Mouse (Mus musculus) T-helper 17 cell (primary cell): ENCODE measurements around the gene Cfap57.

ENCODE experiments used
- in situ Hi-C, 2 experiments: fragments of 300-600 bp; cut with MboI, MseI; formaldehyde crosslinking; loops; 1 replicate in 1 of 2; 2 replicates in 1 of 2; pipeline ENCODE4 v1.15.1; 2025; ENCODE audit warnings: high pct_unique_total_duplicates in 2 of 2

The Cfap57 gene

DNA sequence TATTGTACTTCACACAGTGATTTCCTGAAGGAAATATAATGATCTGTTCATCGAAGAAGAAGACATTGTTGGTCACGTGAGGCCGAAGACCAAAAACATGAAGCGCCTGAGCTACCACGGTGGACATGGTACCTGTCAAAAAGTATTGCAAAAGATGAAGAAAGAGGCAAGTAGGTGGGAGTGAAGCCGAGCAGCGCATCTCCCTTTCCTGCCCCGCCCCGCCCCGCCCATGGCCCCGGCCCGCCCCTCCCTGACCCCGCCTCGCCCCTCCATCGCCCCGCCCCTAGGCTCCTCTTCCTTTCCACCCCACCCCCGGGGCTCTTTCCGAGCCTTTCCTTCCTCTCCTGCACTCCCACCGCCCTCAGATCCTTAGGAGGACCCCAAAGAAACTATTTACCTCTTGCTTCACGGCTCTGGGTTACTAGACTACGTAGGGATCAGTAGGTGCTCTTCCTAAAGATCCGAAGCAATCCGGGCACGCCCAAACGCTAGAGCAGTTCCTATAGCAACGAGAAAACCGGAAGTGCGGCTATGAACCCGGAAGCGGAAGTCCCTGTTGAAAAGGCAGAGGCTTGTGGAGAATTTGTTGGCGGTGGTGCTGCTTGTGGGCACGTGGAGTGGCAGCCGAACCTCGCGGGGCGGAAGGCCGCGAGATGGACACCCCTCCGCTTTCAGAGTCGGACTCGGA is at the start of gene Cfap57, which contains the start of gene Ebna1bp2:
TSS of gene Cfap57 (minus strand) at position 499 of the 688 bp plus-strand sequence.
TSS of gene Ebna1bp2 (plus strand) at position 521 of the 688 bp plus-strand sequence.
- in situ Hi-C loops, result loop anchor here (5.0 to 10.0 kb wide), 2 partner anchors 692 to 1454 kb away; no protein-coding TSS in a partner anchor

GRCm38 (mm10) chr4:118658652-118659051 is 38.1 kb upstream of the Cfap57 start, which contains the start of gene Olfr62:
TSS of gene Olfr62 (plus strand) at chr4:118658952.
- in situ Hi-C loops, result loop anchor here in 1 of 2 experiments (10.0 kb wide), 1 partner anchor 506 kb away; no protein-coding TSS in a partner anchor

DNA sequence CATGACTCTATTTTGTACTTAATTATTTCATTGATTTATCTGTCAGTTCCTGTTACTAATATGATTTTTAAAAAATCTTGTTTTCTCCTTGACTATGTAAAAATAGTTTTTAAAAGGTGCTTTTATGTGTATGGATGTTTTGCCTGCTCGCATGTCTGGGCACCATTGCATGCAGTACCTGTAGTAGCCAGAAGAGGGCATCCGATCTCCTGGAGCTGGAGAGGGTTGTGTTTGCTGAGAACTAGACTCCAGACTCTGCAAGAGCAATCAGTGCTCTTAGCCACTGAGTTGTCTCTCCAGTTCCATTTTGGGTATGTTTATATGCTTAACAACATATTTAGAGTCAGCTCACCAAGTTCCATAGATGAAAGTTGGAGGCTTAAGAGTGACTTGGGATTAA is 24.7 kb upstream of the Cfap57 start:
- in situ Hi-C loops, result no loop called here

- in situ Hi-C loops, result no loop called here
Measured at GRCm38 (mm10) chr4:118642346-118643190, 22.0 kb upstream of the Cfap57 start.

- in situ Hi-C loops, result no loop called here
Measured at GRCm38 (mm10) chr4:118630261-118630660, 9.7 kb upstream of the Cfap57 start.

DNA sequence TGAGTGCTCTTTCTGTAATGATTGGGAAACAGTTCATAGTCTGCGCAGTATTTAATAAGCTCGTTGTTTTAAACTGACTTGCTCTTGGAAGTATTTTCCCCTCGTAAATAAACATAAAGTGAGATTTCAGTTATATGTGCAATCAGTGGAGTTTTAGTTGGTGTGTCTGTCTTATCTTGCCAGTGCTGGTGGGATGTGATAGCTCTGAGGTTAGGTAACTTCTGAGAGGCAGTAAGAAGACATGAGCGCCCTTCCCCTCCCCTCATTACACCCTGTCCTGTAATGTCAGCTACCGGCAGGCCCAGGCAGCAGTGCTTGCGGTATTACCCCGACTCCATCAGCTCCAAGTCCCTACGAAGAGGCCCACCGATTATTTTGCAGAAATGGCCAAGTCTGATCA is 1.2 kb upstream of the Cfap57 start:
- in situ Hi-C loops, result loop anchor here (5.0 to 10.0 kb wide), 2 partner anchors 691 to 1453 kb away; no protein-coding TSS in a partner anchor

DNA sequence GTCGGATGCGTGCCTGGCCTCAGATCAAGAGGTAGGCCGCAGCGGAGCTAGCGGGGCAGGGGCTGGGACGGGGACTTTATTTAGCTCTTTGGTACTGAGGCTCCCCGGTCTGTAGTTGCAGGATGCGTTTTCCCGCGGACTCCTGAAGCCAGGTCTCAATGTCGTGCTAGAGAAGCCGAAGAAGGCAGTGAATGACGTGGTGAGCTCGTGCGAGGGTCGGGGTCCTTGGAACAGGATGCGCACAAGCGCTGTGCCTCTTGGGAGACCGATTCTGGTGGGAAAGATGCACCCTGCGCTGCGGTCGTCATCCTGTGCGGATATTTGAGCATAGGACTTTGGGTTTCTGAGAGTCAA is 367 bp upstream of the Cfap57 start:
- in situ Hi-C loops, result loop anchor here (5.0 to 10.0 kb wide), 2 partner anchors 691 to 1454 kb away; no protein-coding TSS in a partner anchor

DNA sequence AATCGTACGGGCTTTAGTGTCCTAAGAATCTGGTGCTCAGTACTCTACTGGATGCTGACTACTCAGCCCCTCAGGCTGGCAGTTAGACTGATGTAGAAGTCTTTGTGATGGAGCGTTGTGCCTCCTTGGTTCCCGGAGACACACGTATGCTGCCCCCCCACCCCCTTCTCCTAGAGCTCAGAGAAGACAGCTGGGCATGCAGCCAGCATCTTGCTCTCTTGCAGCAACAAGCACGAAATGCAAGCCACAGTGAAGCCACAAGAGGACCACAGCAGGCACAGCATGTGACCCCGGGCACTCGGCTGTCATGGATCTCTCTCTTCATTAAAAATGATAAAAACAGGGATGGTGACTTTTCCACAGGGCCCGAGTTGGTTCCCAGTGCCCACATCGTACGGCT is 5.2 kb downstream of the Cfap57 start:
- in situ Hi-C loops, result loop anchor here in 1 of 2 experiments (10.0 kb wide), 1 partner anchor 579 kb away; the partner anchor contains the start of genes Ermap and Svbp

GRCm38 (mm10) chr4:118612619-118613018 is 8.0 kb downstream of the Cfap57 start:
- in situ Hi-C loops, result loop anchor here in 1 of 2 experiments (10.0 kb wide), 1 partner anchor 582 kb away; the partner anchor contains the start of genes Ermap and Svbp

DNA sequence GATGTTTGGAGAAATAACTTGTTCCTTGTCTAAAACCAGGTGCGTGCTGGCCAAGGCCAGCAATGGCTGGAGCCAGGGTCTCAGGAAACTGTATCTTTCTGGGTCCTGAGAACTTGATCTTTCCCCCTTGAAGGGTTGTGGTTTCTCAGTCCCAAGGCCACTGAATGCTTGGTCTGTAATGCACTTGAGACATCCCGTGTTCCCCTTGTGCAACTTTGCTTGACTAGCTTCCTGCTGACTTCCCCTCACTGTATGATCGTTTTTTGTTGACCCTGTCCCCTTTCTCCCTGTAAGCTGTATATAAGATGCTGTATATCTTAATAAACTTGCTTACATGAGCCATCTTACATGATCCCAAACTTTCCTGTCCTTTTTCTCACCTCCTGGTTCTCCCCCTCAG is 10.7 kb downstream of the Cfap57 start:
- in situ Hi-C loops, result loop anchor here in 1 of 2 experiments (10.0 kb wide), 1 partner anchor 585 kb away; the partner anchor contains the start of genes Ermap and Svbp

- in situ Hi-C loops, result no loop called here
Measured at GRCm38 (mm10) chr4:118604065-118604464, 16.5 kb downstream of the Cfap57 start.

GRCm38 (mm10) chr4:118589733-118590130 is 30.8 kb downstream of the Cfap57 start:
- in situ Hi-C loops, result no loop called here

GRCm38 (mm10) chr4:118589053-118589732 is 31.4 kb downstream of the Cfap57 start:
- in situ Hi-C loops, result no loop called here

DNA sequence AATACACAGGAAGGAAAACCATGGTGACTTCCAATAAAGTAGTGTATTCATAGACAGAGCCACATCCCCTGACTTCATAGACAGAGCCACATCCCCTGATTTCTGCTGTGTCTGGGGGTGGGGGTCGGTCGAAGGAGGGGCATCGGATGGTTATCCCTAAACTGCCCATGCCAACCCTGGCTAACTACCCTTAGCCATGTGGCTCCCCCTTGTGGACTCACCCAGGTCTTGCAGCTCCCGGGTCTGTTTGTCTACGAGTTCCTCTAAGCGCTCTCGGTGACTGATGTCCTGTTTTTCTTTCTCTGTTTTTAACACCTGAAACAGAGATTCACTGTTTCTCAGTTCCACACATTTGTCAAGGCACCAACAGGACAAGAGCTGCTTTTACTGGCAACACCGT is 37.9 kb downstream of the Cfap57 start:
- in situ Hi-C loops, result no loop called here

DNA sequence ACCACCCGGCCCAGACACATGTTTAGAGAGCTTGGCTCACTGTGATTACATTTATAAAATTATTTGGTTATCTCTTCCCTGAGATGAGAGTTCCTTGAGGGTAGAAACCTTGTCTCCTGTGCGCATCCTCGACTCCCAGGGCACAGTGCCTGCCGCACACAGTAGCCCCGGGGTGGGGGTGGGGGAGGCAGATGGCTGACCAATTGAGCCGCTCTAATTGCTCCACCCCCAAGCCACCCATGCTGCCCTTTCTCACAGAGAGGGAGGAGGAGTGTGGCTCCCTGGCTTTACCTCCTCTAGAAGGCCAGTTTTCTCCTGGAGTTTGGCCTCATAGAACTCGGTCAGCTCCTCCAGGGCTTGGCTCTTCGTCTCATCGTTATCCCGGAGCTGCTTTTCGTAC is 39.1 kb downstream of the Cfap57 start:
- in situ Hi-C loops, result no loop called here

DNA sequence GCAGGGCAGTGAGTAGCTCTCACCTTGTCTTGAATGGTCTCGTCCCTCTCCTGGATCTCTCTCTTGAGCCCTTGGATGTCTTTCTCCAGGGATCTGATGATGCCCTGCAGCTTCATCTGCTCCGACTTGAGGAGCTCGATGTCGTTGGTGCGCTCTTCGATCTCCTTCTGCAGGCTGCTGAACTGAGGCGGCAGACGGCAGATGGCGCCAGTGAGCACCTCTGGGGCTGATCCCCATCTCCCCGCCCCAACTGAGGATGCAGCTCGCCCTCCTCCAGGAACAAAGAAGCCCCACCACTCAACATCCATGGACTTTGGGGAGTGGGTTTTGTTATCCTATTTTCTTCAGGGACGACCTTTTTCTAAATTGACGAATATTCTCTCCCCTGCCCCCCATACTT is 41.3 kb downstream of the Cfap57 start:
- in situ Hi-C loops, result loop anchor here in 1 of 2 experiments (10.0 kb wide), 1 partner anchor 375 kb away; no protein-coding TSS in a partner anchor

GRCm38 (mm10) chr4:118576097-118576496 is 44.5 kb downstream of the Cfap57 start:
- in situ Hi-C loops, result loop anchor here in 1 of 2 experiments (10.0 kb wide), 1 partner anchor 371 kb away; no protein-coding TSS in a partner anchor

DNA sequence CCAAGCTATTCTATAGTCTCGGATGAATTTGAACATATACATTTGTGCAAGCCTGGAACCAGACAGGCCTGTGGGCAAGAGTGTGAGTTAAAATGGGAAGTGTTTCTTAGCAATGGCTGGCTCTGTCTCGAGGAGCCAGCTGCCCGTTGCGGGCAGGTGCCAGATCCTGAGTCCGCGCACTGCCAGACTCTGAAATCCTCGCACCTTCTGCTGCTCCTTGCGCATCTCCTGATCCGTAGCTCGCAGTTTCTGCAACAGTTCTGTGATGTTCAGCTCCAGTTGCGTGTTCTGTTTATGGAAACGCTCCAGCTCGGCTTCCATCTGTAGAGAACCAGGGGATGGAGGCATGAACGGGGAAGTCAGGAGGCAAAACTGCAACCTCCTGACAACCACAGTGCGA is 49.1 kb downstream of the Cfap57 start:
- in situ Hi-C loops, result loop anchor here in 1 of 2 experiments (10.0 kb wide), 1 partner anchor 367 kb away; no protein-coding TSS in a partner anchor

DNA sequence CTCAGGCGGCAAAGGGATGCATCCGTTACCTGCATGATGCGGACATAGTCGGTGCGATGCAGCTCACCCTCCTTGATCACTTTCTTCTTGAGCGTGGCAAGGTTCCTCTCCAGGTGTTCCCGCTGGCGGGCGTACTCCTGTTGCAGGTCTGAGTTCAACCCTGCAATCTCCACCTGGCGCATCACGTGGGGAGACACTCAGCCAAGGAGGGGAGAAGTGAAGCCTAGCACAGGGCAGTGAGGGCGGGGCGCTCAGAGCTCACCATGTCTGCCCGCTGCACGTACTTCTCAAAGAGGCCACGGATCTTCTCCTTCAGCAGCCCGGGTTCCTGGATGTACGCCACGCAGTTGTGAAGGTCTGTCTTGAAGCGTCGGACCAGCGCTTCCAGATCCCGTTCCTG is 51.3 kb downstream of the Cfap57 start:
- in situ Hi-C loops, result loop anchor here in 1 of 2 experiments (10.0 kb wide), 1 partner anchor 385 kb away; no protein-coding TSS in a partner anchor

DNA sequence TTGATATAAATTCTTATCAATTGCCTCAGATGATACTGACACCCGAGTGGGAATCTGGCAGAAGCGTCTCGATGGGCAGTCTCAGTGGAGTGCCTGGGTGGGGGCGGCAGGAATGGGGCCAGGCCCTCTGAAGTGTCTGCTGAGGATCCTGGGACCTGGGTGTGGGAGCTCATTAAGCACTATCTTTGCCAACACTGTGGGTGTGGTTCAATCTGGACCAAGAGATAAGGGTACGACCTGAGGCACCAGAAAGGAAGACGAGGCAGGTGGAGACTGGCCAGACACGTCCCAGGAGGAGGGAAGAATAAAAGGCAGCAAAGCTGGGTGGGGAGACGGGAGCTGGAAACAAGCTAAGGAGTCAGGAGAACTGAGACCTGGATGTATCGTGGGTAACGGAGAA is 51.9 kb downstream of the Cfap57 start:
- in situ Hi-C loops, result loop anchor here in 1 of 2 experiments (10.0 kb wide), 1 partner anchor 386 kb away; no protein-coding TSS in a partner anchor

- in situ Hi-C loops, result loop anchor here in 1 of 2 experiments (10.0 kb wide), 1 partner anchor 389 kb away; no protein-coding TSS in a partner anchor
Measured at GRCm38 (mm10) chr4:118566161-118566676, 54.4 kb downstream of the Cfap57 start.
